Mouse (Mus musculus): Measurements from ENCODE around the gene Pglyrp2. TPM values are rescaled to one million over a fixed set of nuclear protein-coding genes. Genes with fewer than 3 reads are reported as not detected.

The Pglyrp2 gene
- polyA plus RNA-seq, 1 experiment from 2014 or later: 0.08 TPM

GRCm38 (mm10) chr17:32402011-32402778 lies 21.8 kb downstream of the Pglyrp2 start:
- Histone ChIP-seq H3K9me3 (no peaks in the 10 kb centered on the region), H3K27ac (no peak overlapping the region), H3K36me3 (no peaks in the 10 kb centered on the region), H3K4me2 (no peak overlapping the region), H3K4me3 (no peak overlapping the region), H3K4me1 (no peaks in the 10 kb centered on the region), H3K27me3 (peaks cover 24% of the 10 kb centered on the region), H3K9ac (no peak overlapping the region)
- ATAC-seq (ENCODE audit: insufficient number of reproducible peaks, insufficient read depth, low FRiP score, low TSS enrichment, low read depth): no peak
- WGBS: 82% methylated on average over 9 of the region's 9 CpGs

GRCm38 (mm10) chr17:32396266-32396665 lies 27.7 kb downstream of the Pglyrp2 start:
- Histone ChIP-seq H3K4me1 (peaks cover 8% of the 10 kb centered on the region), H3K27me3 (peaks cover 84% of the 10 kb centered on the region), H3K4me2 (peak overlapping the region; percentile 54), H3K27ac (no peak overlapping the region), H3K9me3 (no peaks in the 10 kb centered on the region), H3K9ac (no peak overlapping the region), H3K4me3 (peak overlapping the region; percentile 33), H3K36me3 (no peaks in the 10 kb centered on the region)
- ATAC-seq (ENCODE audit: insufficient number of reproducible peaks, insufficient read depth, low FRiP score, low TSS enrichment, low read depth): no peak
- WGBS: 5% methylated on average over 37 of the region's 37 CpGs

GRCm38 (mm10) chr17:32393944-32394343 lies 30.0 kb downstream of the Pglyrp2 start:
- ATAC-seq (ENCODE audit: insufficient number of reproducible peaks, insufficient read depth, low FRiP score, low TSS enrichment, low read depth): no peak
- H3K4me1 ChIP-seq: peaks cover 8% of the 10 kb centered on the region
- H3K9ac ChIP-seq: no peak overlapping the region
- no peaks in the 10 kb centered on the region for H3K9me3 ChIP-seq
- no peak overlapping the region for H3K27ac ChIP-seq
- no peak overlapping the region for H3K4me2 ChIP-seq
- H3K4me3 ChIP-seq: no peak overlapping the region
- WGBS: 87% methylated on average over 10 of the region's 10 CpGs
- no peaks in the 10 kb centered on the region for H3K36me3 ChIP-seq
- H3K27me3 ChIP-seq: peaks cover 90% of the 10 kb centered on the region

- Histone ChIP-seq H3K4me2 (peak within 1 kb of the TSS; percentile 99), H3K4me1 (peaks cover 13% of the 10 kb centered on the region), H3K36me3 (peaks cover 15% of the 10 kb centered on the region), H3K27ac (peak within 1 kb of the TSS; percentile 81), H3K9ac (peak within 1 kb of the TSS; percentile 85), H3K4me3 (peak within 1 kb of the TSS; percentile 73), H3K9me3 (no peaks in the 10 kb centered on the region), H3K27me3 (peaks cover 43% of the 10 kb centered on the region)
- peak; percentile 81 for ATAC-seq (ENCODE audit: insufficient number of reproducible peaks, insufficient read depth, low FRiP score, low TSS enrichment, low read depth)
- under 1% methylated on average over 24 of the region's 44 CpGs for WGBS
These were observed 34.8 kb downstream of the Pglyrp2 start, which contains the start of gene Wiz for GRCm38 (mm10) chr17:32389101-32389659. Gene Wiz, minus strand, starts transcription at chr17:32389439.

GRCm38 (mm10) chr17:32388370-32389100 lies 35.4 kb downstream of the Pglyrp2 start:
- Histone ChIP-seq H3K9me3 (no peaks in the 10 kb centered on the region), H3K36me3 (peaks cover 21% of the 10 kb centered on the region), H3K4me1 (peaks cover 13% of the 10 kb centered on the region), H3K4me3 (peak overlapping the region; percentile 73), H3K27ac (peak overlapping the region; percentile 33; the same call in 1 of the 2 replicates), H3K27me3 (peaks cover 36% of the 10 kb centered on the region), H3K9ac (peak overlapping the region; percentile 85), H3K4me2 (peak overlapping the region; percentile 99)
- ATAC-seq (ENCODE audit: insufficient number of reproducible peaks, insufficient read depth, low FRiP score, low TSS enrichment, low read depth): peak; percentile 62; the same call in 1 of the 2 replicates
- WGBS: under 1% methylated on average over 30 of the region's 39 CpGs

- H3K36me3 ChIP-seq: peaks cover 27% of the 10 kb centered on the region
- H3K9me3 ChIP-seq: no peaks in the 10 kb centered on the region
- H3K9ac ChIP-seq: peak overlapping the region; percentile 85
- H3K27me3 ChIP-seq: peaks cover 31% of the 10 kb centered on the region
- peak overlapping the region; percentile 33; the same call in 1 of the 2 replicates for H3K27ac ChIP-seq
- H3K4me1 ChIP-seq: peaks cover 13% of the 10 kb centered on the region
- H3K4me3 ChIP-seq: peak overlapping the region; percentile 73
- WGBS: 27% methylated on average over 7 of the region's 7 CpGs
- ATAC-seq (ENCODE audit: insufficient number of reproducible peaks, insufficient read depth, low FRiP score, low TSS enrichment, low read depth): no peak
- H3K4me2 ChIP-seq: peak overlapping the region; percentile 99
These were observed 36.0 kb downstream of the Pglyrp2 start for GRCm38 (mm10) chr17:32387986-32388369.

GRCm38 (mm10) chr17:32386659-32387432 lies 37.1 kb downstream of the Pglyrp2 start:
- H3K36me3 ChIP-seq: peaks cover 35% of the 10 kb centered on the region
- H3K4me1 ChIP-seq: peaks cover 13% of the 10 kb centered on the region
- ATAC-seq (ENCODE audit: insufficient number of reproducible peaks, insufficient read depth, low FRiP score, low TSS enrichment, low read depth): no peak
- peaks cover 19% of the 10 kb centered on the region for H3K27me3 ChIP-seq
- no peak overlapping the region for H3K4me2 ChIP-seq
- no peak overlapping the region for H3K9ac ChIP-seq
- H3K9me3 ChIP-seq: no peaks in the 10 kb centered on the region
- H3K4me3 ChIP-seq: no peak overlapping the region
- 67% methylated on average over 9 of the region's 9 CpGs for WGBS
- H3K27ac ChIP-seq: no peak overlapping the region

GRCm38 (mm10) chr17:32383661-32384060 lies 40.3 kb downstream of the Pglyrp2 start:
- ATAC-seq (ENCODE audit: insufficient number of reproducible peaks, insufficient read depth, low FRiP score, low TSS enrichment, low read depth): no peak

GRCm38 (mm10) chr17:32382576-32382975 lies 41.4 kb downstream of the Pglyrp2 start:
- Histone ChIP-seq H3K4me3 (no peak overlapping the region), H3K27ac (no peak overlapping the region), H3K9ac (no peak overlapping the region), H3K4me1 (peaks cover 3% of the 10 kb centered on the region; the same call in 1 of the 2 replicates), H3K4me2 (no peak overlapping the region), H3K9me3 (no peaks in the 10 kb centered on the region), H3K27me3 (no peaks in the 10 kb centered on the region), H3K36me3 (peaks cover 52% of the 10 kb centered on the region)
- WGBS: 87% methylated on average over 7 of the region's 7 CpGs
- ATAC-seq (ENCODE audit: insufficient number of reproducible peaks, insufficient read depth, low FRiP score, low TSS enrichment, low read depth): no peak

More at GRCm38 (mm10) chr17:32383661-32384060, 40.3 kb downstream of the Pglyrp2 start:
- H3K4me3 ChIP-seq: no peak overlapping the region
- H3K36me3 ChIP-seq: peaks cover 41% of the 10 kb centered on the region
- H3K4me1 ChIP-seq: peaks cover 13% of the 10 kb centered on the region
- no peak overlapping the region for H3K9ac ChIP-seq
- H3K4me2 ChIP-seq: no peak overlapping the region
- no peak overlapping the region for H3K27ac ChIP-seq
- 86% methylated on average over 5 of the region's 5 CpGs for WGBS
- H3K9me3 ChIP-seq: no peaks in the 10 kb centered on the region
- H3K27me3 ChIP-seq: no peaks in the 10 kb centered on the region

GRCm38 (mm10) chr17:32378786-32379185 lies 45.2 kb downstream of the Pglyrp2 start:
- Histone ChIP-seq H3K9ac (no peak overlapping the region), H3K27ac (no peak overlapping the region), H3K4me3 (no peak overlapping the region), H3K27me3 (no peaks in the 10 kb centered on the region), H3K9me3 (no peaks in the 10 kb centered on the region), H3K36me3 (peaks cover 46% of the 10 kb centered on the region), H3K4me2 (no peak overlapping the region), H3K4me1 (no peaks in the 10 kb centered on the region)
- 69% methylated on average over 2 of the region's 2 CpGs for WGBS
- no peak for ATAC-seq (ENCODE audit: insufficient number of reproducible peaks, insufficient read depth, low FRiP score, low TSS enrichment, low read depth)

GRCm38 (mm10) chr17:32377137-32377536 lies 46.8 kb downstream of the Pglyrp2 start:
- no peaks in the 10 kb centered on the region for H3K4me1 ChIP-seq
- no peak overlapping the region for H3K27ac ChIP-seq
- no peak overlapping the region for H3K4me2 ChIP-seq
- H3K36me3 ChIP-seq: peaks cover 31% of the 10 kb centered on the region
- H3K9me3 ChIP-seq: no peaks in the 10 kb centered on the region
- no peaks in the 10 kb centered on the region for H3K27me3 ChIP-seq
- H3K4me3 ChIP-seq: no peak overlapping the region
- 89% methylated on average over 9 of the region's 9 CpGs for WGBS
- H3K9ac ChIP-seq: no peak overlapping the region
- no peak for ATAC-seq (ENCODE audit: insufficient number of reproducible peaks, insufficient read depth, low FRiP score, low TSS enrichment, low read depth)
